Comparison of ENCODE assay signal across 8 mouse cellular contexts in genomic region chr13:43525363-43526134, GRCm38 (mm10). TPM values are rescaled to one million over a fixed set of nuclear protein-coding genes. Genes with fewer than 3 reads are reported as not detected.
A peak's percentile ranks its signal among the peaks of the same experiment; 100 is the strongest.
DNase-seq lines count a peak whose midpoint lies in the region.

No protein-coding gene starts in this region.

- intact Hi-C loops in left cerebral cortex, postnatal 14 days (cut with DNase I) = no loop called here

- peak; percentile 27 for DNase-seq in embryo, embryonic 10.5 days (ENCODE audit: low spot score)
- DNase-seq in embryo, embryonic 9.5 days (ENCODE audit: extremely low spot score) = no peak
- peak; percentile 18 to 30 for DNase-seq in urinary bladder, postnatal 36 days (ENCODE audit: low spot score in 2 of 2)
- DNase-seq in urinary bladder, postnatal 25 days (ENCODE audit: low spot score) = no peak
- peak; percentile 64 to 83 for DNase-seq in left cerebral cortex, postnatal 14 days (ENCODE audit: low spot score in 2 of 2)
- DNase-seq in naive thymus-derived CD4-positive, alpha-beta T cell, adult 2 months (ENCODE audit: low read depth) = peak; percentile 63
- DNase-seq in cerebellum, adult 9-11 months = no peak
- no peak for DNase-seq in kidney, postnatal 4 days

RNA-seq across cellular contexts. Expression of gene Mcur1, which starts 34.4 kb away (rescaled TPM):
- total RNA-seq in left cerebral cortex, postnatal 14 days (2021) = 10 to 100 TPM; 12.5 to 14.6 TPM

RNA-seq across cellular contexts. Expression of gene Ranbp9, which starts 44.5 kb away (rescaled TPM):
- 10 to 100 TPM; 84.1 to 87.9 TPM for total RNA-seq in left cerebral cortex, postnatal 14 days (2021)

Comparison
In these comparisons a context has a peak if more than half of its experiments do, and no peak if none do; other contexts are left out.
1. DNase-seq: peak in embryo, embryonic 10.5 days (single experiment), urinary bladder, postnatal 36 days (2 of 2), left cerebral cortex, postnatal 14 days (2 of 2) and naive thymus-derived CD4-positive, alpha-beta T cell, adult 2 months (single experiment); none in embryo, embryonic 9.5 days (single experiment), urinary bladder, postnatal 25 days (single experiment), cerebellum, adult 9-11 months (single experiment) and kidney, postnatal 4 days (0 of 2).